Mouse (Mus musculus): ENCODE measurements around the gene Foxd2.

The Foxd2 gene

GRCm38 (mm10) chr4:114908829-114909601, at the start of gene Foxd2:
Gene Foxd2 (minus strand): TSS chr4:114908873.
- DNase-seq (ENCODE audit: low read depth) = peak; percentile 96

GRCm38 (mm10) chr4:114958231-114958630, 49.6 kb upstream of the Foxd2 start:
- no peak for DNase-seq (ENCODE audit: low read depth)

- no peak for DNase-seq (ENCODE audit: low read depth)
Observed at GRCm38 (mm10) chr4:114957403-114957802, 48.7 kb upstream of the Foxd2 start.

GRCm38 (mm10) chr4:114953172-114953571, 44.5 kb upstream of the Foxd2 start:
- no peak for DNase-seq (ENCODE audit: low read depth)

GRCm38 (mm10) chr4:114947852-114948481, 39.3 kb upstream of the Foxd2 start:
- no peak for DNase-seq (ENCODE audit: low read depth)

GRCm38 (mm10) chr4:114947395-114947794, 38.7 kb upstream of the Foxd2 start:
- DNase-seq (ENCODE audit: low read depth) = peak; percentile 71

GRCm38 (mm10) chr4:114946416-114946815, 37.7 kb upstream of the Foxd2 start:
- DNase-seq (ENCODE audit: low read depth) = no peak

GRCm38 (mm10) chr4:114945021-114945420, 36.3 kb upstream of the Foxd2 start:
- DNase-seq (ENCODE audit: low read depth) = no peak

GRCm38 (mm10) chr4:114942583-114942982, 33.9 kb upstream of the Foxd2 start:
- no peak for DNase-seq (ENCODE audit: low read depth)

- no peak for DNase-seq (ENCODE audit: low read depth)
Observed at GRCm38 (mm10) chr4:114942112-114942511, 33.4 kb upstream of the Foxd2 start.

- DNase-seq (ENCODE audit: low read depth) = no peak
Observed at GRCm38 (mm10) chr4:114941311-114941710, 32.6 kb upstream of the Foxd2 start.

GRCm38 (mm10) chr4:114938248-114938647, 29.6 kb upstream of the Foxd2 start:
- DNase-seq (ENCODE audit: low read depth) = no peak

GRCm38 (mm10) chr4:114937459-114938047, 28.9 kb upstream of the Foxd2 start:
- DNase-seq (ENCODE audit: low read depth) = no peak

GRCm38 (mm10) chr4:114934188-114934587, 25.5 kb upstream of the Foxd2 start:
- no peak for DNase-seq (ENCODE audit: low read depth)

- DNase-seq (ENCODE audit: low read depth) = no peak
Observed at GRCm38 (mm10) chr4:114932747-114933146, 24.1 kb upstream of the Foxd2 start.

- no peak for DNase-seq (ENCODE audit: low read depth)
Observed at GRCm38 (mm10) chr4:114929155-114929554, 20.5 kb upstream of the Foxd2 start.

- DNase-seq (ENCODE audit: low read depth) = no peak
Observed at GRCm38 (mm10) chr4:114925917-114926312, 17.2 kb upstream of the Foxd2 start, which contains the start of gene Foxe3. Gene Foxe3 (minus strand): TSS chr4:114926013.

- no peak for DNase-seq (ENCODE audit: low read depth)
Observed at GRCm38 (mm10) chr4:114924971-114925916, 16.6 kb upstream of the Foxd2 start.

- DNase-seq (ENCODE audit: low read depth) = peak; percentile 71
Observed at GRCm38 (mm10) chr4:114917091-114917490, 8.4 kb upstream of the Foxd2 start.

- DNase-seq (ENCODE audit: low read depth) = no peak
Observed at GRCm38 (mm10) chr4:114916056-114916455, 7.4 kb upstream of the Foxd2 start.

GRCm38 (mm10) chr4:114913594-114913962, 4.9 kb upstream of the Foxd2 start:
- DNase-seq (ENCODE audit: low read depth) = peak; percentile 60
